Mouse (Mus musculus) cortical plate, adult 2 months (tissue): ENCODE results near the gene Trp73.

Experiments
- CTCF ChIP-seq: fragments of 200-500 bp; IDR thresholded peaks from 2 replicates; pipeline ENCODE4 v1.5.1; 2011; ENCODE audit warnings: mild to moderate bottlenecking, control low read depth, low read length; ENCODE audit not compliant: insufficient read depth; ENCODE audit errors: extremely low read depth
- POLR2A ChIP-seq: fragments of 200-500 bp; IDR thresholded peaks from 2 replicates; pipeline ENCODE4 v1.6.1; 2011; ENCODE audit warnings: mild to moderate bottlenecking, low read length, control low read depth; ENCODE audit not compliant: insufficient read depth; ENCODE audit errors: extremely low read depth

- TF ChIP-seq CTCF (no peak), POLR2A (no peak)
Measured at GRCm38 (mm10) chr4:154051401-154051800, 88.6 kb downstream of the Trp73 start.
